Mouse (Mus musculus) urinary bladder, postnatal 4 days (tissue): Measurements from ENCODE around the gene Vax2.
A peak's percentile ranks its signal among the peaks of the same experiment; 100 is the strongest.

Experiments
- DNase-seq, 2 experiments: peaks; one replicate each; pipeline ENCODE4 v3.0.0; 2021 to 2022; ENCODE audit warnings: low spot score in 2 of 2

The Vax2 gene

DNA sequence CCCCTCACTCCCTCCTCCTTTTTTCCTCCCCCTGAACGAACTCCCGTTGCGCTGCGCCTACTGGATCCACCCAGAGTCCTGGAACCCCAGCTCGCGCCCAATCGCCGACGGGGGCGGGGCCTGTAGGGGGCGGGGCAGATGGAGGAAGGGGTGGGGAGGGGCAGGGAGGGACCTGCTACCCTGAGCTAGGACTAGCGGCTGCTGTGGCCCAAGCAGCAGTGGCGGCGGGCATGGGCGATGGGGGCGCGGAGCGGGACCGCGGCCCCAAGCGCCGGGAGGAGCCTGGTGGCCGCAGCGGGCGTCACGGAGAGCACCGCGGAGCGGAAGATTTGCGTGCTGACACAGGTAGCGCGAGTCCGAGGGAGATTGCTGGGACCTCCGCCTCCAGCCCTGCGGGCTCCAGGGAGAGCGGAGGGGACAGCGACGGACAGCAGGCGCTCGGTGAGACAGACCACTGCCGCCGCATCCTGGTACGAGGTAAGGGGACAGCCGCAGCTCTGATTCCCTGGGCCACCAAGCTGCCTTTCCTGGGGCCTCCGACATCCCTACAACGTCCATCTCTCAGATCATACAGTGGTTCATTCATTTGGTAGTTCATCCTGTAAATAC is at the start of gene Vax2:
TSS of gene Vax2 (plus strand) at position 198 of the 609 bp plus-strand sequence.
- DNase-seq = peak; percentile 47 to 64

DNA sequence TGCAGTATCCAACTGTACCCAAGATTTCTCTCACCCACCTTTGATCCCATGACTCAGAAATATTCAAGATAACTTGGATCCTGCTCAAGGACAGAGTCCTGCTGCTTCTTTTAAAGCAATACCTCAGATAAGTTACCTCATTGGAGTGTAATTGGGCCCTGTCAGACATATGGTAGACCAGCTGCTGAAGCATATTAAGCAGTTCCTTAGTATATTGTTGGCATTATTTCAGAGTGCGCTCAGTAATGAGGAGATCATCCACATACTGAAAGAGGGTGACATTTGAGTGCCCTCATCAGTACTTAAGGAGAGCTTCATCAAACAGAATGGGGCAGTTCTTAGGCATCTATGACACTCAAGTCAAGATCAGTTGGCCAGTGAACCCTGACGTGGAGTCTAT is 46.1 kb upstream of the Vax2 start:
- no peak for DNase-seq

- peak; percentile 53 to 77 for DNase-seq
These were observed 37.7 kb upstream of the Vax2 start for GRCm38 (mm10) chr6:83673395-83673794.

DNA sequence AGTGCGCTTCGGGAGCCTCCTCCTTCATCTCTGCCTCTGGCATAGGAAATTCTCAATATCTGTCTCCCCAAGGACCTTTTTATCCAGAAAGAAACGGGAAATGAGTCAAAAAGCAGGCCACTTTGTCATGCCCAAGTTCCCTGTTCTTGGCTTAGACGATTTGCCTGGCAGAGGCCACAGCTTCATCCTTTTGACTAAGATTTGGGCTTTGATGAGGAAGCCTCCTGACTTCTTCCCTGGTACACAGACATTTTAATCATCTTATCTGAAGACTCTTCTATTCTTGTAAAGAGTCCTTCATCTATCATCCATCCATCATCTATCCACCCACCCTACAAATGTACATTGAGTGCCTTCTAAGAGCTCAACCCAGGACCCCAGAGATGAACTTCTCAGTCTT is 33.3 kb upstream of the Vax2 start, which contains the start of gene Cd207:
TSS of gene Cd207 (minus strand) at position 101 of the 400 bp plus-strand sequence.
- DNase-seq = no peak

DNA sequence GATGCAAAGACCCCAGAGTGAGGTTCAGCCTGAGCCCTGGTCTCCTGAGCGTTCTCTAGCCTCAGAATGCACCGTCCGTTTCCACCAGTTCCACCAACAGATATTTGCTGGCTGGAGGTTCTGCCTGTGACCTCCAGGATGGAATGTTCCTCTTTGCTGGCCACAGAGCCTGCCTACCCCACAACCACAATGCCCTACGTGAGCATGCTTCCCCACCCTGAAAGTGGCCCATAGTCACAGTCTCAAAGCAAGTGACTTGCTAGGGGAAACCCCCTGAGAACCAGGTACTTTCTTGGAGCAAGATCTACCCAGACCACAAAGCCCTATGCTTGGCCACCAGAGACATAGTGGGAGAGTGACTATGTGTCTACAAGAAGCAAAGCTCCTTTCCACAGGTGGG is 21.7 kb upstream of the Vax2 start:
- no peak for DNase-seq

DNA sequence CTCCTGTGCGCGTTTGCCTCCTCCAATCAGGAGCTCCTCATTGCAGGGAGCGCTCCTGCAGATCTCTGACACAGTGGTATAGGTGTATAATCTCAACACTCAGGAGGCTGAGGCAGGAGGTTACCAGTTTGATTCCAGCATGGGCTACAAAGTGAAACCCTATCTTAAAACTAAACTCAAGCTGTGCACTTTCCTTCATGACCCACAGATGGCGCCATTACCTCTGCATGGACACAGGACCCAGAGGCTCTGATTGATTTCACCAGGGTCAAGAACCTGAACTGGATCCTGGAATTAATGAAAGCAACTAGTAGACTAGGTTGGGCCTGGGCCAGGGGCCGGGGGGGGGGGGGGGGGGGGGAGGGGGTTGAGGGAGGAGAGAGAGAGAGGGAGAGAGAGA is 20.8 kb upstream of the Vax2 start:
- DNase-seq = no peak

DNA sequence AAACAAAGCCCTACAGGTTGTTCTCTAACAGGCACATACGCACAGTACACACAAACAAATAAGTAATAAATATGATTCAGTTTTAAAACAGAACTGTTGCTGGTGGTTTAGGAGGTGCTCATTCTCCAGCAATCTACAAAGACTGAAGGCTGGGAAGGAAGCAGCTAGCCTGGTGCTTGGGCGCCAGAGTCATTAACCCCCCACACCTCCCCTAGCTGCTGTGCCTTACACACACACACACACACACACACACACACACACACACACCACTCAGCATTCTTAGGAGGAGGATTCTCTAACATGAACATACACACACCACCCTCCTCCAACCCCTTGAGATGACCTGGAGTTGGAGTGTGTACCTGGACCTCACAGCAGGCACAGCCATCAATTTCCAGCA is 20.1 kb upstream of the Vax2 start:
- DNase-seq = no peak

GRCm38 (mm10) chr6:83692962-83693361 is 18.1 kb upstream of the Vax2 start:
- no peak for DNase-seq

DNA sequence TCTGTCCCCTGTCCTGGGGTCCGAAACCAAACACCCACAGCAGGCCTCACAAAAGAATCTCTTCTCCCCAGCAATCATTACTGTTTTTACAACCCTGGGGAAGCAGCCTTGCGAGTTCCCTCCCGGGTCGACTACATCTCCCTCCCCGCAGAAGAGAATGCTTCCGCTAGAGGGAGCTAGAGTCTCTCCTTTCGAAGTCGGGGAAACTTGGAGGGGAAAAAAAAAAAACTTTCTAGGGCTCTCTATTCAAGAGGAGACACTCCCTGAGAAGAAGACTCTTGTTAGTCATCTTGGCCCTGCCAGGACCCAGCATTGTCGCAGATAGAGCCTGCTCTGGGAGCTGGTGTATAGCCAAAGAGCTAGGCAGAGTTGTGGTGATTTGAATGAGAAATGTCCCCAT is 17.2 kb upstream of the Vax2 start:
- no peak for DNase-seq

DNA sequence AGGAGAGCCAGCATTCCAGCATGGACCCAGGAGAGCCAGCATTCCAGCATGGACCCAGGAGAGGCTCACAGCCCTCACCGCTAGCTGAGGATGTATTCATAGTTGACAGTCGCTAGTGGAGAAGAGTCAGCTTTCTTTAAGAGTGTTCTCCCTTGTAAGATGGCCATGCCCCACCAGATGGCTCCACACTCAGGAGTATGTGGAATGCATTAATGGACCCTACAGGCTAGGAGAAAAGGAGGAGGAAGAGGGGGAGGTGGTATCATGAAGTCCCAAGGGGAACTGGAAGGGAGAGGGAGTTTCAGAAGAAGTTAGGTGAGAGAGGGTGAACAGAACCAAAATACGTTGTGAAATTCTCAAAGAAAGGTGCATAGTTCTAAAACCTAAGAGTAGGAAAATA is 15.3 kb upstream of the Vax2 start:
- DNase-seq = no peak

DNA sequence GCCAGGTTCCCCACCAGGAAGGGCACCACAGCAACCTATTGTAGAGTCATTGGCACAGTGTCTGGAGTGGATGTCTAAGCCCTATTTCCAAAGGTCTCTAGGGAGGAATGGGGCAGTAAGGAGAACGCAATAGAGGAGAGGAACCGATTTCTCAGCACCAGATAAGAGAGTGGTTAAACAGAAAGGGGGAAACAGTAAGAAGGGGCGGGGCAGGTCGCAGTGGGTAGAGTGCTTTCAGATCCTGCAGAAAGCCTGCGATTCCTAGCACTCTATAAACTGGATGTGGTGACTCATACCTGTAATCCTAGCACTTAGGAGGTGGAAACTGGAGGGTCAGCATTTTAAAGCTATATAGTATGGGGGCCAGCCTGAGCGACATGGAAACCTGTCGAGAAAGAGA is 14.4 kb upstream of the Vax2 start:
- DNase-seq = no peak

DNA sequence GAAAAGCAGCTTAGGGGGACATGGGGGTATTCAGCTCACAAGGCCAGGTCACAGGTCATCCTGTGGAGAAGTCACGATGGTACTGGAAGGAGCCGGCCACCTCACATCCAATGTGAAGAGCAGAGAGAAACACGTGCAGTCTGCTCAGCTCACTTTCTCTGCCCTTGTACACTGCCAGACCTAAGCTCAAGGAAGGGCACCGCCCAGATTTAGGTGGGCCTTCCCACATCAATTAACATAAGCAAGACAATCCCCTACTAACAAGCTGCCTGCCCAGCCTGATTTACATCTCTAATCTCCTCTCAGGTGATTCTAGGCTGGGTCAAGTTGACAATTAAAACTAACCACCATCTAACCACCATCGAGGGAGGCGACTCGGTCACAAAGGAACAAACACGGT is 13.1 kb upstream of the Vax2 start:
- no peak for DNase-seq

DNA sequence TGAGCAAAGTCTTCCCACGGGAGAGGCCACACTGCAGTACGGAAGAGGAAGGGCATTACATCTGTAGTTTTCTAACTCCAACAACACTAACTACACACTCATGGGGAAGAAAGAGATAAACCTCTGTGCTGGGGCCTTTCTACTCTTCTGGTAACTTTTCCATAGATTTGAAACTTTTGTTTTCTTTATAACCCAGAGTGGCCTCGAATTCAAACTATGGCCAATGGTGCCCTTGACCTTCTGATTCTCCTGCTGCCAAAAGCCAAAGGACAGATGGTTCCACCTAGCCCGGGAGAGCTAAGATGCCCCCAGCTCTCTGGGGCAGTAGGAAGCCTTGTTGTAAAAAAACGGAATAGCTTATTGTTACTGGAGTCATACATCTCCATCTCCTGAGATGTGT is 11.1 kb upstream of the Vax2 start:
- DNase-seq = no peak

DNA sequence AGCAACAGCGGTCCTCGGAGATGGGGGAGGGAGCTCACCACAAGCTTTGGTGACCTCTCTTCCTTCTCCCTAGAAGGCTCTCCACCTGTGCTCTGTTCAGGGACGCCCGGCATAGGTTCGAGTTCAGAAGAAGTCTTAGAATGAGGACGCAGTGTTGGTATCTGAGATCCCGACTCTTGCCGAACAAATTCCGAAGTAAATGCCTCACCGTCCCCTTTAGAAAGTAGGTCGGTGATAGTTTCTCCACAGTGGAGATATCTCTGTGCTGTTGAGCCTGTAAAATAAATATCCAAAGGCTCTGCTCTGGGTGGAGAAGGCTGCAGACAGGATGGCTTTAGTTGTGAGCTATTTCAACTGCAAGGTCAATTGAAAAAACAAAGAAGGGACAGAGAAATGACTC is 10.1 kb upstream of the Vax2 start:
- no peak for DNase-seq

GRCm38 (mm10) chr6:83702146-83702999 is 8.7 kb upstream of the Vax2 start:
- no peak for DNase-seq

- DNase-seq = no peak
These were observed 7.9 kb upstream of the Vax2 start for GRCm38 (mm10) chr6:83703000-83703721.

GRCm38 (mm10) chr6:83703722-83704078 is 7.4 kb upstream of the Vax2 start:
- no peak for DNase-seq

DNA sequence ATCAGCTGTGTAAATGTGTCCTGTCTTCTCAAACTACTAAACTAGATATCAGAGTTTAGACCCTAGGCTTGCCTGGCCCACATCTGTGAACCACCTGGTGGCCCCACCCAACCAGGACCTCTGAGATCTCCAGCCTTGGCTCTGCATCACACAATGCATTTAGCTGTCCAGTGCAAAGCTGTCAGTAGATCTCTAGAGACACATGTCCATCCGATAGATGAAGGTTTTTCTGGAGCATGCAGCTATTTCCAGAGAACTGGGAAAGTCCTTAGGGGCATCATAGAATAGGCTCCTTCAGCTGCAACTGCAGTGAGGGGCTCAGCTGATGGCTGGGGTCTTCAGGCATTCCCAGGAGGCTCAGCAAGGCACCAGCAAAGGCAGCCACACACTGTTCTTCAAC is 6.8 kb upstream of the Vax2 start:
- DNase-seq = no peak

DNA sequence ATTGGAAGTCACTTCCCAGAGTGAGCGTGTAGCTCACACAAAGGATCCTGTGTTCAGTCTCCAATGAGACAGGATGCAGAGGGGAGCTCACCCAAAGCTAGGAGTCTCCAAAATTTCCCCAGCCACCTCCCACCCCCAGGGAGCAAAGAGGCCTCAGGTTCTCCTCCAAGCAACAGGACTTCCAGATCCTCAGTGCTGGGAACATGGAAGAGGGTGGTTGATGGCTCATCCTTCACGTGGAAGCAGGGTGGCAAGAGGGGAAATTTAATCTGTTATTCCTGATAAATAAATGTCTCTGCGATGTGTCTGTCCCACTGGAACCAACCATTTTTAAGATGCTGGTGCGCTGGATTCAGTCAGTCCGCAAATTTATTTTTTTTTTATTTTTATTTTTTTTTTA is 6.4 kb upstream of the Vax2 start:
- no peak for DNase-seq

GRCm38 (mm10) chr6:83707738-83708510 is 3.1 kb upstream of the Vax2 start:
- no peak for DNase-seq

- DNase-seq = no peak
These were observed 550 bp upstream of the Vax2 start for GRCm38 (mm10) chr6:83710361-83711066.
